Mouse (Mus musculus): ENCODE data around the gene 1700049E17Rik2. TPM values are rescaled to one million over a fixed set of nuclear protein-coding genes. Genes with fewer than 3 reads are reported as not detected.
"Not testable (repeated sequence)": the region's sequence is repeated elsewhere in the genome, so short reads cannot be mapped to it uniquely, and the experiment has no call there.

1700049E17Rik2 gene
- polyA plus RNA-seq, 2 experiments = not detected

DNA sequence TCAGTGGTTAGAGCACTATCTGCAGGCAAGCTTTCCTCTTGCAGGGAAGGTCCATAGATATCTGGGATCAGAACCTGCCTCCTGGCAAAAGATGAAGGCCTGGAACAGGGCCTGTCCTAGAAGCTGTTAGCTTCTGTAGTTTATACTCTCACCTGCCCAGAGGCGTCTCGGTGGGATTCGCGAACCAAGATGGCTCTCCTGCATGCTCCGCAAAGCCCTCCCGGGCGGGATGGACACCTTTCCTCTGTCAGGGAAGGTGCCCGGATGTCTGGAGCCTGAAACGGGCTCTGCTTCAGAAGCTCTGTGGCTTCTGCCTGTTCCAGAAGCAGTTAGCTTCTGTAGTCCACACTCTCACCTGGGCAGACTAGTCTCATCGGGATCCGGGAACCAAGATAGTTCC, 57.1 kb downstream of the 1700049E17Rik2 start:
- 83% methylated on average over 9 of the region's 11 CpGs for WGBS (ENCODE audit: insufficient replicate concordance)
- not testable (repeated sequence) for ATAC-seq (ENCODE audit: insufficient read depth); H3K27ac ChIP-seq

More for the DNA sequence above, 57.1 kb downstream of the 1700049E17Rik2 start:
- H3K36me3 ChIP-seq (replicated peaks; ENCODE audit: control insufficient read depth, insufficient read depth, low read depth); H3K4me2 ChIP-seq (ENCODE audit: low read depth); DNase-seq (ENCODE audit: low read depth in 3 of 3, low spot score in 3 of 3); H3K9ac ChIP-seq (replicated peaks); H3K27me3 ChIP-seq (ENCODE audit: control insufficient read depth, insufficient read depth, low read length); H3K4me3 ChIP-seq (ENCODE audit: insufficient read depth in 1 of 2, low read depth in 2 of 2, low read length in 2 of 2); H3K4me1 ChIP-seq (replicated peaks; ENCODE audit: control insufficient read depth in 2 of 2, insufficient read depth in 2 of 2, low read length in 1 of 2); H3K9me3 ChIP-seq (ENCODE audit: control insufficient read depth, low read length): not testable (repeated sequence)

Other genes starting within 250 kb of the 1700049E17Rik2 start
- not detected in 2 replicates for gene Gm5798, start 224.6 kb upstream of the 1700049E17Rik2 start, polyA plus RNA-seq (2012; rRNA removed)
- not detected in 2 replicates for gene Gm5798, start 224.6 kb upstream of the 1700049E17Rik2 start, polyA plus RNA-seq (2014; fragmentation: Nextera tagmentation; extraction: Ambion mirVana)
- not detected in 2 replicates for gene Gm7945, start 186.8 kb upstream of the 1700049E17Rik2 start, polyA plus RNA-seq (2012; rRNA removed)
- gene Gm7945, start 186.8 kb upstream of the 1700049E17Rik2 start, polyA plus RNA-seq (2014; fragmentation: Nextera tagmentation; extraction: Ambion mirVana) = not detected in 2 replicates
- gene Gm6482, start 164.9 kb upstream of the 1700049E17Rik2 start, polyA plus RNA-seq (2012; rRNA removed) = not detected in 2 replicates
- gene Gm6482, start 164.9 kb upstream of the 1700049E17Rik2 start, polyA plus RNA-seq (2014; fragmentation: Nextera tagmentation; extraction: Ambion mirVana) = not detected in 2 replicates
- not detected in 2 replicates for gene Gm7954, start 119.7 kb upstream of the 1700049E17Rik2 start, polyA plus RNA-seq (2012; rRNA removed)
- not detected in 2 replicates for gene Gm7954, start 119.7 kb upstream of the 1700049E17Rik2 start, polyA plus RNA-seq (2014; fragmentation: Nextera tagmentation; extraction: Ambion mirVana)
- not detected in 2 replicates for gene Gm3486, start 83.7 kb upstream of the 1700049E17Rik2 start, polyA plus RNA-seq (2012; rRNA removed)
- gene Gm3486, start 83.7 kb upstream of the 1700049E17Rik2 start, polyA plus RNA-seq (2014; fragmentation: Nextera tagmentation; extraction: Ambion mirVana) = not detected in 2 replicates
- not detected in 2 replicates for gene Gm7970, start 17.6 kb upstream of the 1700049E17Rik2 start, polyA plus RNA-seq (2012; rRNA removed)
- not detected in 2 replicates for gene Gm7970, start 17.6 kb upstream of the 1700049E17Rik2 start, polyA plus RNA-seq (2014; fragmentation: Nextera tagmentation; extraction: Ambion mirVana)
- gene Gm3072, start 51.4 kb downstream of the 1700049E17Rik2 start, polyA plus RNA-seq (2012; rRNA removed) = not detected in 2 replicates
- gene Gm3072, start 51.4 kb downstream of the 1700049E17Rik2 start, polyA plus RNA-seq (2014; fragmentation: Nextera tagmentation; extraction: Ambion mirVana) = not detected in 2 replicates
- not detected in 2 replicates for gene Gm3676, start 73.3 kb downstream of the 1700049E17Rik2 start, polyA plus RNA-seq (2012; rRNA removed)
- not detected in 2 replicates for gene Gm3676, start 73.3 kb downstream of the 1700049E17Rik2 start, polyA plus RNA-seq (2014; fragmentation: Nextera tagmentation; extraction: Ambion mirVana)
- not detected in 2 replicates for gene Gm8068, start 128.7 kb downstream of the 1700049E17Rik2 start, polyA plus RNA-seq (2012; rRNA removed)
- gene Gm8068, start 128.7 kb downstream of the 1700049E17Rik2 start, polyA plus RNA-seq (2014; fragmentation: Nextera tagmentation; extraction: Ambion mirVana) = not detected in 2 replicates
- not detected in 2 replicates for gene Gm7929, start 177.4 kb downstream of the 1700049E17Rik2 start, polyA plus RNA-seq (2012; rRNA removed)
- gene Gm7929, start 177.4 kb downstream of the 1700049E17Rik2 start, polyA plus RNA-seq (2014; fragmentation: Nextera tagmentation; extraction: Ambion mirVana) = not detected in 2 replicates
- not detected in 2 replicates for gene Gm47189, start 199.2 kb downstream of the 1700049E17Rik2 start, polyA plus RNA-seq (2012; rRNA removed)
- not detected in 2 replicates for gene Gm47189, start 199.2 kb downstream of the 1700049E17Rik2 start, polyA plus RNA-seq (2014; fragmentation: Nextera tagmentation; extraction: Ambion mirVana)